In genomic region chr5:33337206-33337605, GRCm38 (mm10) we compare ENCODE assay signal across 10 mouse cellular contexts. TPM values are rescaled to one million over a fixed set of nuclear protein-coding genes. Genes with fewer than 3 reads are reported as not detected.
A peak's percentile ranks its signal among the peaks of the same experiment; 100 is the strongest.
DNase-seq lines count a peak whose midpoint lies in the region; ATAC-seq lines count a peak whose summit lies in the region.
"Had no signal": no experiment of that assay in that cellular context is flagged by ENCODE, and none has a peak within 500 bp of the region (broad histone marks: within the 10 kb centered on the region; RNA-seq: fewer than 3 reads in every experiment).

No protein-coding gene starts in this region.

- WGBS in embryonic facial prominence, embryonic 13.5 days, result 76% methylated on average over 8 of the region's 8 CpGs
- WGBS in intestine, embryonic 15.5 days, result 66% methylated on average over 8 of the region's 8 CpGs
- 81% methylated on average over 8 of the region's 8 CpGs for WGBS in midbrain, embryonic 16.5 days

- H3K36me3 ChIP-seq in embryonic facial prominence, embryonic 13.5 days, result peaks cover 13% of the 10 kb centered on the region
- H3K36me3 ChIP-seq in intestine, embryonic 15.5 days, result peaks cover 8% of the 10 kb centered on the region; the same call in 1 of the 2 replicates
- no peaks in the 10 kb centered on the region for H3K36me3 ChIP-seq in midbrain, embryonic 16.5 days (ENCODE audit: control insufficient read depth, insufficient read depth, low read length)

- DNase-seq in kidney, postnatal 14 days, result peak; percentile 27
- DNase-seq in kidney, postnatal 36 days, result no peak
- no peak for DNase-seq in retina, postnatal 1 day
- DNase-seq in cerebellum, adult 9-11 months, result no peak
- no peak for DNase-seq in layer of hippocampus, adult 9-10 months (ENCODE audit: low spot score)
- DNase-seq: adrenal gland, postnatal 25 days; layer of hippocampus, postnatal 36 days had no signal

- no peak overlapping the region for H3K27ac ChIP-seq in embryonic facial prominence, embryonic 13.5 days
- no peak overlapping the region for H3K27ac ChIP-seq in intestine, embryonic 15.5 days
- no peak overlapping the region for H3K27ac ChIP-seq in midbrain, embryonic 16.5 days (ENCODE audit: low read length)

- ATAC-seq in embryonic facial prominence, embryonic 13.5 days (ENCODE audit: insufficient number of reproducible peaks, insufficient read depth, low FRiP score, low TSS enrichment, low read depth), result no peak
- no peak for ATAC-seq in intestine, embryonic 15.5 days
- no peak for ATAC-seq in midbrain, embryonic 16.5 days

- H3K4me3 ChIP-seq in embryonic facial prominence, embryonic 13.5 days, result 0 out of 2 replicates have a peak overlapping the region, but pooled peaks have one; percentile 2
- no peak overlapping the region for H3K4me3 ChIP-seq in intestine, embryonic 15.5 days (replicated peaks)
- no peak overlapping the region; the same call in 1 of the 2 replicates for H3K4me3 ChIP-seq in midbrain, embryonic 16.5 days (ENCODE audit: low read depth, low read length)

- H3K27me3 ChIP-seq in embryonic facial prominence, embryonic 13.5 days, result no peaks in the 10 kb centered on the region
- H3K27me3 ChIP-seq in intestine, embryonic 15.5 days (replicated peaks), result no peaks in the 10 kb centered on the region
- no peaks in the 10 kb centered on the region for H3K27me3 ChIP-seq in midbrain, embryonic 16.5 days (ENCODE audit: control insufficient read depth, insufficient read depth, low read depth, low read length)

- peak overlapping the region; percentile 40; the same call in 1 of the 2 replicates for H3K9ac ChIP-seq in embryonic facial prominence, embryonic 13.5 days
- H3K9ac ChIP-seq in intestine, embryonic 15.5 days, result no peak overlapping the region
- H3K9ac ChIP-seq in midbrain, embryonic 16.5 days (ENCODE audit: low read depth, low read length), result no peak overlapping the region

- H3K4me2 ChIP-seq in embryonic facial prominence, embryonic 13.5 days, result peak overlapping the region; percentile 81; the same call in 1 of the 2 replicates
- H3K4me2 ChIP-seq in intestine, embryonic 15.5 days (replicated peaks), result peak overlapping the region; percentile 74
- peak overlapping the region; percentile 73; the same call in 1 of the 2 replicates for H3K4me2 ChIP-seq in midbrain, embryonic 16.5 days (ENCODE audit: low read length)

- peaks cover 19% of the 10 kb centered on the region for H3K4me1 ChIP-seq in embryonic facial prominence, embryonic 13.5 days
- peaks cover 13% of the 10 kb centered on the region; the same call in 1 of the 2 replicates for H3K4me1 ChIP-seq in intestine, embryonic 15.5 days (replicated peaks)
- peaks cover 21% of the 10 kb centered on the region for H3K4me1 ChIP-seq in midbrain, embryonic 16.5 days (ENCODE audit: control insufficient read depth, insufficient read depth, low read length)

- H3K9me3 ChIP-seq in embryonic facial prominence, embryonic 13.5 days, result peaks cover 9% of the 10 kb centered on the region; the same call in 1 of the 2 replicates
- no peaks in the 10 kb centered on the region for H3K9me3 ChIP-seq in intestine, embryonic 15.5 days
- H3K9me3 ChIP-seq in midbrain, embryonic 16.5 days (replicated peaks; ENCODE audit: control insufficient read depth, low read length, poor library complexity, severe bottlenecking), result no peaks in the 10 kb centered on the region

RNA-seq across cellular contexts. Expression of gene Maea, which starts 1.9 kb away (rescaled TPM):
- 121 and 131 TPM in 2 replicates for polyA plus RNA-seq in embryonic facial prominence, embryonic 13.5 days (2015; fragmentation: Nextera tagmentation; extraction: Ambion mirVana)
- polyA plus RNA-seq in intestine, embryonic 15.5 days (2015; fragmentation: Nextera tagmentation; extraction: Ambion mirVana), result 126 and 128 TPM in 2 replicates
- 142 and 143 TPM in 2 replicates for polyA plus RNA-seq in midbrain, embryonic 16.5 days (2015; fragmentation: Nextera tagmentation; extraction: Ambion mirVana)

RNA-seq across cellular contexts. Expression of gene Uvssa, which starts 41.1 kb away (rescaled TPM):
- 10.7 and 13.3 TPM in 2 replicates for polyA plus RNA-seq in embryonic facial prominence, embryonic 13.5 days (2015; fragmentation: Nextera tagmentation; extraction: Ambion mirVana)
- 6.7 and 6.8 TPM in 2 replicates for polyA plus RNA-seq in intestine, embryonic 15.5 days (2015; fragmentation: Nextera tagmentation; extraction: Ambion mirVana)
- polyA plus RNA-seq in midbrain, embryonic 16.5 days (2015; fragmentation: Nextera tagmentation; extraction: Ambion mirVana), result 8.1 TPM in 2 replicates
